Mouse (Mus musculus): ENCODE results near the gene Sct.

DNA sequence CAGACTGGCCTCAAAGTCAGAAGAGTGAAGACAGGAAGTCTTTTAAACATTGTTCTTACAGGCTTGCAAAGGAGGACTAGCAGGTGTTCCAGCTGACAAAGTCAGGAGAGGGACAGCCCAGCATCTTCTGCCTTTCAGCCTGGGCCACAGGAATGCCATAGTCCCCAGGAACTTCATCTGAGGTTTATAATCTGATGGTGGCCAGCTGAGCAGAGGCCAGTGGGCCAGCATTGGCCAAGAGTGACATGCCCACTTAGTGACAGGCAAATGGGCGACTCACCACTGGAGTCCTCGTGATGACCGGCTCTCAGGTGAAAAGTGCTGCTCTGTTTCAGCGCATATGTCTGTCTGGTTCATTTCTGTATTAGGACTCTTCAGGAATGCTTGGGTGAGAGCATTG is 48.4 kb downstream of the Sct start:
- TF ChIP-seq ZNF384 (IDR thresholded peaks at IDR 0.05; ENCODE audit: low read depth, low read length) (no peak), MAFK (IDR thresholded peaks at IDR 0.05; ENCODE audit: insufficient read depth, low read depth, low read length) (no peak), CHD2 (IDR thresholded peaks at IDR 0.05; ENCODE audit: low read depth, low read length) (no peak), ZC3H11A (IDR thresholded peaks at IDR 0.05; ENCODE audit: borderline replicate concordance, low read depth, low read length) (no peak)
